In genomic region chr5:137745214-137746171, GRCm38 (mm10) we compare ENCODE assay signal across 8 mouse cellular contexts. TPM values are rescaled to one million over a fixed set of nuclear protein-coding genes. Genes with fewer than 3 reads are reported as not detected.
DNase-seq lines count a peak whose midpoint lies in the region; ATAC-seq and TF ChIP-seq lines count a peak whose summit lies in the region.

TSS of gene Tsc22d4 (plus strand) at chr5:137745730.

- WGBS in heart, embryonic 13.5 days = 5% methylated on average over 28 of the region's 28 CpGs
- 5% methylated on average over 28 of the region's 28 CpGs for WGBS in liver, embryonic 13.5 days (ENCODE audit: insufficient replicate concordance)
- WGBS in stomach, embryonic 15.5 days = 4% methylated on average over 28 of the region's 28 CpGs

- no peak for TF ChIP-seq RAD21 in CH12.LX (IDR thresholded peaks at IDR 0.05; ENCODE audit: low read depth, low read length)

- H3K27ac ChIP-seq in CH12.LX (ENCODE audit: insufficient read depth, low read depth) = peak within 1 kb of the TSS; percentile 63
- H3K27ac ChIP-seq in heart, embryonic 13.5 days (replicated peaks) = peak within 1 kb of the TSS; percentile 99
- H3K27ac ChIP-seq in liver, embryonic 13.5 days = peak within 1 kb of the TSS; percentile 99
- H3K27ac ChIP-seq in stomach, embryonic 15.5 days = peak within 1 kb of the TSS; percentile 96

- peak; percentile 80 for ATAC-seq in heart, embryonic 13.5 days (ENCODE audit: extremely low read depth, insufficient number of reproducible peaks, low FRiP score, low TSS enrichment)
- peak; percentile 76 for ATAC-seq in liver, embryonic 13.5 days (ENCODE audit: low read depth)
- peak; percentile 87 for ATAC-seq in stomach, embryonic 15.5 days (ENCODE audit: insufficient read depth, low FRiP score, low read depth)

- H3K4me2 ChIP-seq in CH12.LX (ENCODE audit: insufficient read depth, low read depth, poor library complexity, severe bottlenecking) = peak within 1 kb of the TSS; percentile 72
- H3K4me2 ChIP-seq in heart, embryonic 13.5 days = peak within 1 kb of the TSS; percentile 97
- H3K4me2 ChIP-seq in liver, embryonic 13.5 days = peak within 1 kb of the TSS; percentile 99
- peak within 1 kb of the TSS; percentile 99 for H3K4me2 ChIP-seq in stomach, embryonic 15.5 days

- H3K9ac ChIP-seq in CH12.LX (ENCODE audit: insufficient read depth, low read depth) = peak within 1 kb of the TSS; percentile 78
- H3K9ac ChIP-seq in heart, embryonic 13.5 days = peak within 1 kb of the TSS; percentile 96
- H3K9ac ChIP-seq in liver, embryonic 13.5 days = peak within 1 kb of the TSS; percentile 97
- H3K9ac ChIP-seq in stomach, embryonic 15.5 days = peak within 1 kb of the TSS; percentile 71

- peaks cover 6 to 37% of the 10 kb centered on the region in 2 experiments for H3K4me1 ChIP-seq in CH12.LX (ENCODE audit: control insufficient read depth in 1 of 2, insufficient read depth in 2 of 2)
- H3K4me1 ChIP-seq in heart, embryonic 13.5 days = peaks cover 43% of the 10 kb centered on the region
- peaks cover 68% of the 10 kb centered on the region for H3K4me1 ChIP-seq in liver, embryonic 13.5 days (replicated peaks)
- H3K4me1 ChIP-seq in stomach, embryonic 15.5 days = peaks cover 26% of the 10 kb centered on the region

- peaks cover 10% of the 10 kb centered on the region for H3K27me3 ChIP-seq in CH12.LX (replicated peaks)
- H3K27me3 ChIP-seq in heart, embryonic 13.5 days (replicated peaks) = no peaks in the 10 kb centered on the region
- H3K27me3 ChIP-seq in liver, embryonic 13.5 days = no peaks in the 10 kb centered on the region
- H3K27me3 ChIP-seq in stomach, embryonic 15.5 days (replicated peaks) = no peaks in the 10 kb centered on the region

- TF ChIP-seq POLR2A in CH12.LX (IDR thresholded peaks at IDR 0.05; ENCODE audit: low read depth, low read length) = peak; percentile 78

- peak; percentile 90 for DNase-seq in CH12.LX (ENCODE audit: extremely low read depth)
- DNase-seq in c-Kit-negative CD71-positive TER-119-positive erythroid progenitor cells, embryonic 14.5 days (ENCODE audit: low read depth, low spot score) = peak; percentile 71
- peak; percentile 72 for DNase-seq in fibroblast of lung, adult 2 months (ENCODE audit: low read depth)
- DNase-seq in kidney, postnatal 10 days = peak; percentile 95
- DNase-seq in liver, embryonic 13.5 days = peak; percentile 82
- peak; percentile 83 to 85 for DNase-seq in natural killer cell, adult 2 months (ENCODE audit: low spot score in 2 of 2)

- H3K36me3 ChIP-seq in CH12.LX (replicated peaks in 1 of 2; ENCODE audit: control insufficient read depth in 1 of 2, insufficient read depth in 1 of 2, low read length in 1 of 2) = peaks cover 0 to 12% of the 10 kb centered on the region in 2 experiments
- peaks cover 10% of the 10 kb centered on the region for H3K36me3 ChIP-seq in heart, embryonic 13.5 days
- 0 out of 2 replicates have a peak, but pooled peaks cover 9% of the 10 kb centered on the region for H3K36me3 ChIP-seq in liver, embryonic 13.5 days
- no peaks in the 10 kb centered on the region for H3K36me3 ChIP-seq in stomach, embryonic 15.5 days

- H3K9me3 ChIP-seq in CH12.LX (replicated peaks; ENCODE audit: low read length) = no peaks in the 10 kb centered on the region
- H3K9me3 ChIP-seq in heart, embryonic 13.5 days = no peaks in the 10 kb centered on the region
- H3K9me3 ChIP-seq in liver, embryonic 13.5 days (replicated peaks) = no peaks in the 10 kb centered on the region
- H3K9me3 ChIP-seq in stomach, embryonic 15.5 days = no peaks in the 10 kb centered on the region

- dilution Hi-C loops in CH12.LX (cut with MboI; ENCODE audit: extremely low pct_ligation_motif_present, extremely low pct_unique_long_range_greater_than_20kb, low sequenced_read_pairs) = no loop called here

- H3K79me2 ChIP-seq in CH12.LX (replicated peaks; ENCODE audit: control insufficient read depth, extremely low read depth, insufficient read depth, poor library complexity, severe bottlenecking) = peaks cover 32% of the 10 kb centered on the region

- in situ Hi-C loops in CH12.LX (cut with MboI; ENCODE audit: low pct_ligation_motif_present, low pct_unique_long_range_greater_than_20kb, low sequenced_read_pairs) = no loop called here

- H3K4me3 ChIP-seq in CH12.LX (replicated peaks in 1 of 3; ENCODE audit: low read depth in 2 of 3, low read length in 2 of 3, poor library complexity in 1 of 3) = peak within 1 kb of the TSS; percentile 66 to 97 (median 79)
- peak within 1 kb of the TSS; percentile 63 for H3K4me3 ChIP-seq in heart, embryonic 13.5 days
- H3K4me3 ChIP-seq in liver, embryonic 13.5 days (replicated peaks) = peak within 1 kb of the TSS; percentile 90
- H3K4me3 ChIP-seq in stomach, embryonic 15.5 days (replicated peaks) = peak within 1 kb of the TSS; percentile 76

- TF ChIP-seq EP300 in CH12.LX (IDR thresholded peaks at IDR 0.05; ENCODE audit: low read length) = no peak

- TF ChIP-seq CTCF in CH12.LX (conservative IDR thresholded peaks at IDR 0.05 in 1 of 2, IDR thresholded peaks at IDR 0.05 in 1 of 2; ENCODE audit: low read depth in 2 of 2, low read length in 2 of 2) = no peak

TF ChIP-seq in CH12.LX, 34 proteins besides CTCF, POLR2A, EP300 and RAD21:
- TF ChIP-seq SMC3 (IDR thresholded peaks at IDR 0.05; ENCODE audit: low read depth, low read length) (no peak), USF1 (IDR thresholded peaks at IDR 0.05; ENCODE audit: low read depth, low read length) (peak; percentile 46; the same call in 1 of the 2 replicates), TCF12 (IDR thresholded peaks at IDR 0.05; ENCODE audit: low read depth, low read length) (no peak; the same call in none of the 2 replicates), NELFE (IDR thresholded peaks at IDR 0.05; ENCODE audit: low read depth, low read length) (peak; percentile 55), JUN (IDR thresholded peaks at IDR 0.05; ENCODE audit: insufficient read depth, low read depth, low read length) (no peak), MAX (IDR thresholded peaks at IDR 0.05; ENCODE audit: low read length) (peak; percentile 85; the same call in 1 of the 2 replicates), ELF1 (IDR thresholded peaks at IDR 0.05; ENCODE audit: low read depth, low read length) (peak; percentile 95), CHD2 (IDR thresholded peaks at IDR 0.05; ENCODE audit: low read length) (peak; percentile 81), ETS1 (conservative IDR thresholded peaks at IDR 0.05; ENCODE audit: low read depth, low read length) (peak; percentile 49), MYC (IDR thresholded peaks at IDR 0.05; ENCODE audit: low read depth, low read length) (peak; percentile 79), MXI1 (IDR thresholded peaks at IDR 0.05; ENCODE audit: low read depth, low read length) (peak; percentile 90), MAZ (IDR thresholded peaks at IDR 0.05; ENCODE audit: low read depth, low read length) (peak; percentile 96; the same call in 1 of the 2 replicates), POLR2AphosphoS2 (IDR thresholded peaks at IDR 0.05; ENCODE audit: low read depth, low read length) (no peak; the same call in 1 of the 2 replicates), BHLHE40 (IDR thresholded peaks at IDR 0.05; ENCODE audit: low read depth, low read length) (peak; percentile 64; the same call in 1 of the 2 replicates), USF2 (conservative IDR thresholded peaks at IDR 0.05; ENCODE audit: low read depth, low read length) (no peak), IRF4 (IDR thresholded peaks at IDR 0.05; ENCODE audit: low read depth, low read length) (peak; percentile 53; the same call in 1 of the 2 replicates), SIN3A (IDR thresholded peaks at IDR 0.05; ENCODE audit: low read length) (peak; percentile 98), ZNF384 (IDR thresholded peaks at IDR 0.05; ENCODE audit: low read depth, low read length) (peak; percentile 83; the same call in 1 of the 2 replicates), KAT2A (IDR thresholded peaks at IDR 0.05; ENCODE audit: insufficient replicate concordance, low read length) (0 out of 2 replicates have a peak, but pooled peaks have one; percentile 47), MEF2A (IDR thresholded peaks at IDR 0.05; ENCODE audit: borderline replicate concordance, low read depth, low read length) (peak; percentile 52; the same call in 1 of the 2 replicates), HCFC1 (IDR thresholded peaks at IDR 0.05; ENCODE audit: low read depth, low read length) (peak; percentile 67), ZMIZ1 (IDR thresholded peaks at IDR 0.05; ENCODE audit: low read depth, low read length) (no peak; the same call in 1 of the 2 replicates), NRF1 (IDR thresholded peaks at IDR 0.05; ENCODE audit: low read depth, low read length) (peak; percentile 70)

RNA-seq across cellular contexts. Expression of gene Tsc22d4, which starts in this region (rescaled TPM):
- 32.0 and 39.9 TPM in 2 replicates for total RNA-seq in CH12.LX (2012; rRNA removed)
- 26.4 and 28.2 TPM in 2 replicates for total RNA-seq in CH12.LX (2014; rRNA removed)
- 91.2 and 103 TPM in 2 replicates for polyA plus RNA-seq in CH12.LX (2012; ENCODE audit: insufficient read length, low read depth)
- 128 and 131 TPM in 2 replicates for polyA plus RNA-seq in heart, embryonic 13.5 days (2015; fragmentation: Nextera tagmentation; extraction: Ambion mirVana)
- polyA plus RNA-seq in liver, embryonic 13.5 days (2015; fragmentation: Nextera tagmentation; extraction: Ambion mirVana) = 66.8 and 69.1 TPM in 2 replicates
- polyA plus RNA-seq in stomach, embryonic 15.5 days (2015; fragmentation: Nextera tagmentation; extraction: Ambion mirVana) = 130 and 138 TPM in 2 replicates

Comparison
In these comparisons a context has a peak if more than half of its experiments do, and no peak if none do; other contexts are left out.
1. Peak in every context shown above with its lines: DNase-seq, ATAC-seq, H3K4me3 ChIP-seq and H3K27ac ChIP-seq.